Mouse (Mus musculus) layer of hippocampus, adult 8-10 months (tissue): ENCODE measurements around the gene Tyrobp. TPM values are rescaled to one million over a fixed set of nuclear protein-coding genes. Genes with fewer than 3 reads are reported as not detected.

ENCODE experiments used
- DNase-seq, 2 experiments: peaks; one replicate each; pipeline ENCODE4 v3.0.0; 2022; ENCODE audit warnings: low spot score in 2 of 2
- total RNA-seq, 4 experiments: library from RNA; stranded (reverse); gene quantifications; 2 replicates each; pipeline ENCODE4 v1.2.4; 2022

Tyrobp gene
- total RNA-seq, 4 experiments from 2014 or later, result 24.9 to 572 (median 243) TPM

GRCm38 (mm10) chr7:30423071-30423641, 9.6 kb downstream of the Tyrobp start:
- DNase-seq, result peak in 1 of 2 experiments; percentile 47

- no peak for DNase-seq
Observed at GRCm38 (mm10) chr7:30429327-30429726, 15.8 kb downstream of the Tyrobp start.

GRCm38 (mm10) chr7:30430191-30430590, 16.6 kb downstream of the Tyrobp start:
- DNase-seq, result no peak

- DNase-seq, result peak; percentile 84 to 88
Observed at GRCm38 (mm10) chr7:30431793-30432192, 18.2 kb downstream of the Tyrobp start.

GRCm38 (mm10) chr7:30434238-30434637, 20.7 kb downstream of the Tyrobp start:
- DNase-seq, result no peak

GRCm38 (mm10) chr7:30434701-30435100, 21.1 kb downstream of the Tyrobp start:
- no peak for DNase-seq

GRCm38 (mm10) chr7:30435156-30435555, 21.6 kb downstream of the Tyrobp start:
- no peak for DNase-seq

- no peak for DNase-seq
Observed at GRCm38 (mm10) chr7:30436879-30437278, 23.3 kb downstream of the Tyrobp start.

- no peak for DNase-seq
Observed at GRCm38 (mm10) chr7:30439734-30440133, 26.2 kb downstream of the Tyrobp start.

- peak in 1 of 2 experiments; percentile 62 for DNase-seq
Observed at GRCm38 (mm10) chr7:30440697-30441096, 27.1 kb downstream of the Tyrobp start.

- no peak for DNase-seq
Observed at GRCm38 (mm10) chr7:30443696-30444095, 30.1 kb downstream of the Tyrobp start.

GRCm38 (mm10) chr7:30444154-30444970, 30.8 kb downstream of the Tyrobp start:
- DNase-seq, result peak; percentile 71 to 76

- peak in 1 of 2 experiments; percentile 76 for DNase-seq
Observed at GRCm38 (mm10) chr7:30444971-30445751, 31.6 kb downstream of the Tyrobp start, which contains the start of gene Aplp1. Gene Aplp1 (minus strand): TSS chr7:30445535.

GRCm38 (mm10) chr7:30450241-30450640, 36.7 kb downstream of the Tyrobp start:
- no peak for DNase-seq

- DNase-seq, result no peak
Observed at GRCm38 (mm10) chr7:30453327-30453726, 39.8 kb downstream of the Tyrobp start.

GRCm38 (mm10) chr7:30453766-30454165, 40.2 kb downstream of the Tyrobp start:
- no peak for DNase-seq

GRCm38 (mm10) chr7:30454259-30454658, 40.7 kb downstream of the Tyrobp start:
- DNase-seq, result no peak

- no peak for DNase-seq
Observed at GRCm38 (mm10) chr7:30456487-30456886, 42.9 kb downstream of the Tyrobp start.

- DNase-seq, result no peak
Observed at GRCm38 (mm10) chr7:30456911-30457628, 43.5 kb downstream of the Tyrobp start.

- peak in 1 of 2 experiments; percentile 71 for DNase-seq
Observed at GRCm38 (mm10) chr7:30457629-30458330, 44.2 kb downstream of the Tyrobp start, which contains the start of the genes Kirrel2 and Nphs1. Gene Kirrel2 (minus strand): TSS chr7:30457690. Gene Nphs1 (plus strand): TSS chr7:30458315.
